Mouse (Mus musculus) kidney, adult 9 months (tissue): ENCODE results near the gene Hyal2.
"Not testable (repeated sequence)": the region's sequence is repeated elsewhere in the genome, so short reads cannot be mapped to it uniquely, and the experiment has no call there.

Experiments
- DNase-seq: peaks from one replicate; pipeline ENCODE4 v3.0.0; 2022

Hyal2 gene

DNA sequence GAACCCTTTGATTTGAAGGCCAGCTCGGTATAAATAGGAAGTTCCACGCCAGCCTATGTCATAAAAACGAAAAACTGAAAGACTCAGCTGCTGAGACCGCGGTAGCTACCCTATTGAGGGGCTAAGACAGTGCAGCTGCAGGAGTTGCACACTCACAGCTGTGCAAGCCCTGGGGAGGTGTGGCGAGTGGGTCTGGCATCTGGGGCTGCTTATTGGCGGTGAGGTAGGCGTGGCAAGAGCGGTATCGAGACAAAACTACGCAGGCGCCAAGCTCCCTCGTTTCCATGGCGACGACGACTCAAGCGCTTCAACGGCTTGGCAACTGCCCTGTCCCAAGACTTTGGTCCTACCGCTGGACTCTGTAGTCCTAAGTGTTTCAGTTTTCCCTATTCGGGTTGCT is 20.7 kb upstream of the Hyal2 start, which contains the start of gene Zmynd10:
Gene Zmynd10 (plus strand): TSS at position 273 of the 400 bp plus-strand sequence.
- peak; percentile 97 for DNase-seq

DNA sequence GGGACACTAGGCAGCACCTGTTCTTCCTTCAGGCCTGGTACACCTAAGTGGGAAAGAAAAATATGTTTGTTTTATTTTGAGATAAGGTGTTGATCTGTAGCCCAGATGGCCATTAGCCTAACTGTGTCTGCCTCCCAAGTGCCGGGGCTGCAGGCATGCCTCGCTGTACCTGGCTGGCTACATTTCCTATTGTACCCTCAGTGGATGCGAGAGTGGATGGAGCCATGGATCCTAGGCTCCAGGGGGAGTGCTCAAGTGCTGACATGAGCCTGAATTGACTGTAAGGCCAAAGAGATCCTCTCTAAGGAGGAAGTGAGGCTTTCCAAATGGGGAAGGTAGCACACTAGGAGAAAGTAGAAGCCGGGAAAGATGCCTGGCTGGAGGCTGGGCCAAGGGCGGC is 19.8 kb upstream of the Hyal2 start:
- no peak for DNase-seq

DNA sequence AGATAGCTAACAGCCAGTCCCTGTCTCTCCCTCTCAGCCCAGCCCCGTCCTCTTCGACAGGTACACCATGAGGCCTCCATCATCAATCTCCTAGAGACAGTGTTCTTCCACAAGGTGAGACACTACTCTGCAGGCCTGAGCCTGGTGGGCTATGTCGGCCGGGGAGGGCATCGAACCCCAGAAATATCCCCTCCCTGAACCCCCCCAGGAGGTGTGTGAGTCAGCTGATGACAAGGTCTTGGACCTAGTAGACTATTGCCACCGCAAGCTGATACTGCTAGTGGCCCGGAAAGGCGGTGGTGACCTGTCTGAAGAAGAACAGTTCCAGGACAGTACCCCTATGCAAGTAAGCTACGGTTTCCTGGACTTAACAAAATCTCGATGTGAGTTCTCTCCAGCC is 18.9 kb upstream of the Hyal2 start:
- no peak for DNase-seq

DNA sequence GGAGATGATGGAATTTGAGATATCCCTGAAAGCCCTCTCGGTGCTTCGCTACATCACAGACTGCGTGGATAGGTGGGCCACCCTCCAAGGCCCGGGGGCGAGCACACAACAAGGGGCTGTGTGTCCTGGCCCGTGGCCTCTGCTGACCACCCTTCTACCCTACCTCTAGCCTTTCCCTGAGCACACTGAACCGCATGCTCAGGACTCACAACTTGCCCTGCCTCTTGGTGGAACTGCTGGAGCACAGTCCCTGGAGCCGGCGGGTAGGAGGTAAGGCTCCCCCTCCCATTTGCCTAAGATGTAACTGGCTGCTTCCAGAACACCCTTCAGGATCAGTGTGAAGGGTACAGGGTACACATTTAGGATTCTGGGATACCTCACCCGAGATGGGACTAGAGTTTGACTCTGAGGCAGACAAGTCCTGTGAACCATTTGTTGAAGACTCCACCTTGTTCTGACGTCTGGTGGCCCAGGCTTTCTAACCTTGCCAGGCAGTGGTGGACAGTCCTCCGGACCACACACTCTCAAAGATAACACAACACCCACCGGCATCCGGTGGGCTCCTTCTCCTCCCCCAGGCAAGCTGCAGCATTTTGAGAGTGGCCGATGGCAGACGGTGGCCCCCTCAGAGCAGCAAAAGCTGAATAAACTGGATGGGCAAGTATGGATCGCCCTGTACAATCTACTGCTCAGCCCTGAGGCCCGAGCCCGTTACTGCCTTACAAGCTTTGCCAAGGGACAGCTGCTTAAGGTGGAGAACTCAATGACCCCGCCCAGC is 18.3 kb upstream of the Hyal2 start:
- DNase-seq, result no peak

DNA sequence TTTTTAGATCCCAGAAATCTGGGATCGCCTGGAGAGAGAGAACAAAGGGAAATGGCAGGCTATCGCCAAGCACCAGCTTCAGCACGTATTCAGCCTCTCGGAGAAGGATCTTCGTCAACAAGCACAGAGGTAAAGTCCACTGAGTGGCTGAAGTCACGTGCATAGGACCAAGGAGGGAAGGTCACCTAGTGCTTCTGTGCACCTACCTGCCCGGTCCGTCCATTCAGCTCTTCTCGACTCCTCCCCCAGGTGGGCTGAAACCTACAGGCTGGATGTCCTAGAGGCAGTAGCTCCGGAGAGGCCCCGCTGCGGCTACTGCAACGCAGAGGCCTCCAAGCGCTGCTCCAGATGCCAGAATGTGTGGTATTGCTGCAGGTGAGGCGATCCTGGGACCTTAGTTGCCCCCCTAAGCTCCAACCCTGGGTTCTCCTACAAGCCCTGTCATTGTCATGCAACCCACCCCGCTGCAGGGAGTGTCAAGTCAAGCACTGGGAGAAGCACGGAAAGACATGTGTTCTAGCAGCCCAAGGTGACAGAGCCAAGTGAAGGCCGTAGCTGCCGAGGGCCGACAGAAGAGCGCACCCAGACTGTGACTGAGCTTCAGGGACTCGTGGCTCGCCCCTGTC is 17.1 kb upstream of the Hyal2 start:
- peak; percentile 95 for DNase-seq

DNA sequence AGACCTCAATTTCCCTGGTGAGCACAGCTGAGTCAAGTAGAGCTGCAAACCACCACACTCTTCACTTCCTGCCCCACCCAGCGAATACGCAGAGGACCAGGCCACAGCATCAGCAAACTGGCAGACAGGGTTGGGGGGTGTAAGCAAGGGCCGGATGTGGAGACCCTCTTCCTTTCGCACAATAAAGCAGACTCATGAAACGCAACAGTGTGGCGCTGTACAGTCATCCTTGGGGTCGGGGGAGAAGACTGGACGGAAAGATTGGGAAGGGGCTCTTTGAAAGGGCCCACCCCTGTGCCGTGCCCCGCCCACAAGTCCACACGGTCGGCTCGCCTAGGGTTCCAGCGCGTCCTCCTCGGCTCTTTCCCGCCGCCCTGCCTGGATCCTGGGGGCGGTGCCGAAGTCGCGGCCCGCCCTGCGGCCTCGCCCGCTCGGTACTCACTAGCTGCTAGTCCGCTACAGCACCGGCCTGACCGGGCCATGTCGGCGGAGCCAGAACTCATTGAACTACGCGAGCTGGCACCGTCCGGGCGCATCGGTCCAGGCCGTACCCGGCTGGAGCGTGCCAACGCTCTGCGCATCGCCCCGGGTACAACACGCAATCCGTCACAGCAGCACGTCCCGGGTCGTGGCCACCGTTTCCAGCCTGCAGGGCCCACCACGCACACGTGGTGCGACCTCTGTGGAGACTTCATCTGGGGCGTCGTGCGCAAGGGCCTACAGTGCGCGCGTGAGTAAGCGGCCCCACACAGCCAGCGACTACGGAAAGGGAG is 16.4 kb upstream of the Hyal2 start, which contains the start of gene Rassf1:
Gene Rassf1 (plus strand): TSS at position 439 of the 773 bp plus-strand sequence.
- peak; percentile 85 for DNase-seq

DNA sequence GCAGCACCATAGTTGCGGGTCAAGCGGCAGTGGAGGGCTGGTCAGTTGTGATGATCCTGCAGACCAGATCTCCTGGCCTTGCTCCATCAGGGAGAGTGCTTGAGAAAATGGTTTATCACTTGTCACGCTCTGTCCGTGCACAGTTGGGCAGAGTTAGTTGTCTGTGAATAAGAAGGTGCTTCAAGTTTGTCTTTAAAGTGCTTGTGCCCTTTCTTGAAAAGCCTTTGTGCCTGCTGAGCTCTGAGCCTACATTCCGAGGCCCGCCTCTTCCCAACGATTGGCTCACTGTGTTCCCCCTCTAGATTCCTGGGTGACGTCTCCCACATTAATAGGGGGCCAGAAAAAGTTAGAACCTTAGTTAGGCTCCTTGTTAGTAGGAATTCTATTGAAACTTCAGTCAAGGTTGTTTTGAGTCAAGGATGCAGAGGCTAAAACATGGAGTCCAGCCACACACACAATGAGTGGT is 15.8 kb upstream of the Hyal2 start:
- DNase-seq, result no peak

DNA sequence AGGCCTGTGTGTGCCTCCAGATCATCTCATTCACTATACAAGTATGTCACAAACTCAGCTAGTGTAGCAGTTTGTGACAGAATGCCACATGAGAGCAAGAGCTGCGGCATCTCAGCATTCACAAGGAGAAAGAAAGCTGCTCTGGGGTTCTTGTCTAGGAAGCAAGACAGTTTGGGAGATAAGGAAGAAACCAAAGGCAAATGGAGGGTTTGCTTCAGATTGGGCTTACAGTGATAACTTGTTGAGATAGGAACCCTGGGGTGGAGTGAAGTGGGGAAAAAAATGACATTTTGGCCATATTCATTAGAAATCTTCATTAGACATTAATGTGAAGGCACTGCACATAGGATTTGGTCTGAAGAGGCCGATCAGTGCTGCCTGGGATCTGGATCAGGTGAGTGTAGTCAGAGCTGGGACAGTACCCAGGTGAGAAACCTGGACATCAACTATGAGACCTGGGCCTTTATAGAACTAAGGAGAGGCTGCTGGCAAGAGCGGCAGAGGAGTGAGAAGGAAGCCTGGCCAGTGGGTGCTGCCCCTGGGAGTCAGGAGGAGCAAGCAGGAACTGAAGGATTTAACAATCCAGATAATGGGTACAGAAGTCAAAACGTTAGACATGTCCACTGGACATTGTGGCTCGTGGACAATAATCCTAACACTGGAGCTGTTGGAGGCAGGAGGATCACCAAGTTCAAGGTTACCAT is 14.9 kb upstream of the Hyal2 start:
- DNase-seq, result no peak

DNA sequence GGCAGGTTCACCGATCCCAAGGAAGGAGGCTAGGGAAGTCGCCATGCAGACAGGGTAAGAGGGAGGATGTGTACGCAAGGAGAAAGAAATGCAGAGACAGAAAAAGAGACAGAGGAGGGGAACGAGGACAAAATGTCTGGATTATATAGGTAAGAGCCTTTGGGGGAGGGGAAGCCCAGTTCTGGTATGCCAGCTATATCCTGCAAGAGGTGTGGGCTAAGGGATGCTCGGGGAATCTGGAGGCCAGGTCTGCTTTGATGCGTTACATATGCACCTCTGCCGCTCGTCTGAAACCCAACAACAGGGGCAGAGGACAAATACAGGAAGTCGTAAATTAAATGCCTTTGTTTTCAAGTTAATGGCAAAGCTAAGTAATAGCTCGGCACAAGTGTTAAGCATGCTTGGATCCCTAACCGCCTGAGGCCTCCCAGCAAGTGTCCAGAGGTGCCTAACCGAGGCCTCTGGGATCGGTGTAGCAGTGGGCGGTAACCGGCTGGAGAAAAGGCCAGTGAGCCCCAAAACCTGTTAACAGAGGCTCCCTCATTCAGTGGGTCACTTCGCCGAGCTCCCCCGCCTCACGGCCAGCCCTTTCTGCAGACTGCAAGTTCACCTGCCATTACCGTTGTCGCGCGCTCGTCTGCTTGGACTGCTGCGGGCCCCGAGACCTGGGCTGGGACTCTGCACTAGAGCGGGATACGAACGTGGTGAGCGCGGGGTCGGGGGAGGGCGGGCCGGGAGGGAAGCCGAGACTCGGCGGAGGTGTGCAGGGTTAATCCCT is 14.0 kb upstream of the Hyal2 start:
- peak; percentile 72 for DNase-seq

DNA sequence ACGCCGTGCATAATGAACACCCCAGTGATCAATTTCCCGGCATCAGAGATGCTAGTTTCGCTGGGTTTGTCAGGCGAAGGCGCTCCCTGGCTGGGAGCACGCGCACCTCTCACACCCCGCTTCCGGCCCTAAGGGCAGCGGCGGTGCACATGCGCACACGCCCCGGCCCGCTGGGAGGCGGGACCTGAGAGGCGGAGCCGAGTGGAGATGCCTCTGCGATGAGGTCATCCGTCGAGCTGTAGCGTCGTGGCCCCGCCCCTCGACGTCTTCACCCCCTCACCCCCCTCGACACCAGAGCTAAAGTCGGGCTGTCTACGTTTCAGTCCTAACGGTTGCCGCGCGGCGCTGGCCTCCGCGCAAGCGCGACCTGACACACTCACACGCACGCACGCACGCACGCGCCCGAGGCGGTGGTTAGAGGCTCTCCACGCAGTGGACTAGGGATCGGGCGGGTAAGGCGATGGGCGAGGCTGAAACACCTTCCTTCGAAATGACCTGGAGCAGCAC is 13.4 kb upstream of the Hyal2 start:
- DNase-seq, result peak; percentile 96

DNA sequence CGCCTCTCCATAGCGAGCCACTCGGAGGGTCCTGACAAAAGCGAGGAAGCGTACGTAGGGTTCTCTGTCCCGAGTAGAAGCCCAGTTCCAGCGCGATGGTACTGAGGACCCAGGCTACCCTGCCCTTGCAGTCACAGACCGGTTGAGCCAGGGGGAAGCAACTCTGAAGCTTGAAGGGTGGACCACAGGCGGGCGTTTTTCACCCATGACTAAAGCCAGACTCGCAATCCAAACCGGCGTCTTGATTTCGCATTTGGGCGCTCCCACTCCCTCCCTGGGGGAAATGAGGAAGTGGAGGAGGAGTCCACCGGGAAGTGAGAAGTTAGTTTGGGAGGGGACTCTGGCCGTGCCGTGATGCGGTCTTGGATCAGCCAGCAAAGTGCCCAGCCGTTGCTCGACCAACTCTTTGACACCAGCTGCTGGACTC is 12.7 kb upstream of the Hyal2 start:
- DNase-seq, result peak; percentile 69

DNA sequence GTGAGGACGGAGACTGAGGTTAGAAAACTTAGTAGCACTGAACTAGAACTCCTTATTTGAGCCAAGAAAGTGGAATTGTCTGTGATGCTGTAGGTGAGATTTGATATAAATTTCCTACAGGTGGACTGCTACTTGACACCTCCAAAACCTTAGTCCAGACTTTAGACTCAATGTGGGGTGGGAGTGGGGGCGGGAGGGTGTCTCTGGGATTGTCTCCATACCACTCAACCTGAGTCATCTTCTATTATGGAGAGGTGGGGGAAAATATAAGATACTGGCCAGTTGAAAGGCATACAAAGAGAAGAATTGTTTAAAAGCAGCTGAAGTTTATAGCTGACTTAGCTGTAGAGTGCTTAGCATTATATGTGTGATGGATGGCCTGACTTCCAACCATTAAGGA is 12.0 kb upstream of the Hyal2 start:
- no peak for DNase-seq

DNA sequence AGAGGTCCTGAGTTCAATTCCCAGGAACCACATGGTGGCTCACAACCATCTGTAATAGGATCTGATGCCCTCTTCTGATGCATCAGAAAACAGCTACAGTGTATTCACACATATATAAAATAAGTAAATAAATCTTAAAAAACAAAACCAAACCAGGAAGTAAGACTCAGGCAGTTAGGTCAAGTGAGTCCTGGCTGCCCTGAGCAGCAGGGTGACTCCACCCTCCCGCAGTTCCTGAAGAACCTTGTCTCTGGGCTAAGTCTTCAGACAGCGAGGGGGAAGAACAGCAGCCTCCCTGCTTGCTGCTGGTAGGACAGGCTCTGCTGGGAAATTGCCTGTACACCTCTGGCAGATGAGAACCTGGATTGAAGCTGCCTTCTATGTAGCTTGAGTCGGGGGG is 11.4 kb upstream of the Hyal2 start:
- no peak for DNase-seq

DNA sequence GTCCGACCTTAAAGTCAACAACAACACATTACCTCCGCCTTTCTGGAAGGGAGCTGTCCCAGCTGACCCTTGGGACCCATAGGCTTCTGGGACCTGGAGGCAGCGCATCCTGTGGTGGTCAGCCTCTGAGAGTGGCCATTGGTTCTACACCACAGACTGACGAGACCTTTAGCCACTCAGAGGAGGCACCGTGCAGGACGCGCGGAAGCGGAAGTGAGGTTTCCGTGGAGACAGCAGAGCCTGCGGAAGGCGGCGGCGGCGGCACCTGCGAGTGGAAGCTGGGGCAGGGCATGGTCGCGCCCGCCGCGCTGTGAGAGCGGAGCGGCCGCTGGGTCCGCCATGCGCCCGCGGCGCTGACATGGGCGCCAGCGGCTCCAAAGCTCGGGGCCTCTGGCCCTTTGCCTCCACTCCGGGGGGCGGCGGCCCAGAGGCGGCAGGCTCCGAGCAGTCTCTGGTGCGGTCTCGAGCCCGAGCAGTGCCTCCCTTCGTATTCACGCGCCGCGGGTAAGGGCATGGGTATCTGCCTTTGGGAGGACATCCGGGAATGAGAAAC is 4.6 kb upstream of the Hyal2 start, which contains the start of gene Tusc2:
Gene Tusc2 (plus strand): TSS at position 227 of the 553 bp plus-strand sequence.
- peak; percentile 98 for DNase-seq

DNA sequence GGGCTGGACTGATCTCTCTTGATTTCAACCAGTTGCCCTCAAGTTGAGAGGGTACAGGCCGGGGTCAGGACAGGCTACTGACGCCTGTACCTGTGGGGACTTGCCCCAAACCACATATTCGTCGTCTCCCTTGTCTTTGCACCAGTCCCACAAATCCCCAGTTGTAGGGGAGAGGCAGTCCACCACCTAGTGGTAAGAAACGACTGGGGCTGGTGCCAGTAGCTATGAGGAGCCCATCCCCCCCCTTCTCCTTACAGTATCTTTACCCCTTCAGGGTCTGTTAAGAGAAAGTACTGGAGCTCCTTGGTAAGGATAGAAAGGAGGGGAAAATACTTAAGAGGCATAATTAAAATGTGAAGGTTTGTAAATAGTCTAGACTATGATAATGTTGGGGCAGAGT is 2.2 kb upstream of the Hyal2 start:
- not testable (repeated sequence) for DNase-seq

DNA sequence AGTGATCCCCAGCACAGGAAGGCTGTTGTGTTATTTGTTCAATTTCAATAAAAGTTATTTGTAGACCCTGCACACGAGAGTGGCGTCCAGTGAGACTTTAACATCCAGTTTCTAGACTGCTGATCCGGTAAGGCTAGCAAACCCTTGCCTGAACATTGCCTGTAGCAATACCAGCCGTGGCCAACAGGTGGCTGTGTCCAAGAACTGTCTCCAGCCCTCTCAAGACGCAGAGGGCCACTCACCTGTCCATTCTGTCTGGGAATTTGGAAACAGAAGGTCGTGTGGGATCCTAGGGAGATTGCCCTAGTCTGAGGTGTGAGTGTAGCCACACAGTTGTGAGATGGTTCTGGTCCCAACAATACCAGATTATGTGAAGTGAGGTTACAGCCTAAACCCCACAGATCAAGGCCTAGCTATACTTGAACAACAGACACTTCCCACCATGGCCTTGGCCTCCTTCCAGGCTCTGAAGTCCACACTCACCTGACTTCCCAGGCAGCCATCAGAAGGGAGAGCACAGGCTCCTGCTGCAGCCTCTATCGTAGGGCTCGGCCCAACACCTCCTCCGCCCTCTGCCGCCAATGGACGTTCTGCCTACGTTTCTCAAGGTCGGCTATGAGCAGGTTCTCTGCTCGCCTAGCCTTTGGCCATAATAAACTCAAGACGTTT is 1.6 kb upstream of the Hyal2 start:
- peak; percentile 95 for DNase-seq

DNA sequence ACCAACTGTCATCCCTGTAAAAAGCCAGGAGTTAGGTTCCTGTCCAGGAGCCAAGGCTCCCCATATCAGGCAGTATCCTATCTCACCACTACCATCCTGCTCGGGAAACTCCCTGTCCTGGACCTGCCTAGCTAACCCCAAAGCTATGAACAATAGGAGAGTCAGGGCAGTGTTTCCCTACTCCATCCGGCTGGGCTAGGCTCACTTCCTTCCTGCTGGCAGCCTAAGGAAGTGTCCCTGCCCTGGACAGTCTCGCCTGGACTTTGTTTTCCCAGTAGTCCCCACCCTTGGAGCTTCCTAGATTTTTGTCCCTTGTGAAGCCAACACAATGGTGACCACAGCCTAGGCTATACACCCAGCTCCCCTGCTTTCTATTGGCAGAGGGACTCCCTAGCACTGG is 890 bp upstream of the Hyal2 start:
- peak; percentile 78 for DNase-seq

DNA sequence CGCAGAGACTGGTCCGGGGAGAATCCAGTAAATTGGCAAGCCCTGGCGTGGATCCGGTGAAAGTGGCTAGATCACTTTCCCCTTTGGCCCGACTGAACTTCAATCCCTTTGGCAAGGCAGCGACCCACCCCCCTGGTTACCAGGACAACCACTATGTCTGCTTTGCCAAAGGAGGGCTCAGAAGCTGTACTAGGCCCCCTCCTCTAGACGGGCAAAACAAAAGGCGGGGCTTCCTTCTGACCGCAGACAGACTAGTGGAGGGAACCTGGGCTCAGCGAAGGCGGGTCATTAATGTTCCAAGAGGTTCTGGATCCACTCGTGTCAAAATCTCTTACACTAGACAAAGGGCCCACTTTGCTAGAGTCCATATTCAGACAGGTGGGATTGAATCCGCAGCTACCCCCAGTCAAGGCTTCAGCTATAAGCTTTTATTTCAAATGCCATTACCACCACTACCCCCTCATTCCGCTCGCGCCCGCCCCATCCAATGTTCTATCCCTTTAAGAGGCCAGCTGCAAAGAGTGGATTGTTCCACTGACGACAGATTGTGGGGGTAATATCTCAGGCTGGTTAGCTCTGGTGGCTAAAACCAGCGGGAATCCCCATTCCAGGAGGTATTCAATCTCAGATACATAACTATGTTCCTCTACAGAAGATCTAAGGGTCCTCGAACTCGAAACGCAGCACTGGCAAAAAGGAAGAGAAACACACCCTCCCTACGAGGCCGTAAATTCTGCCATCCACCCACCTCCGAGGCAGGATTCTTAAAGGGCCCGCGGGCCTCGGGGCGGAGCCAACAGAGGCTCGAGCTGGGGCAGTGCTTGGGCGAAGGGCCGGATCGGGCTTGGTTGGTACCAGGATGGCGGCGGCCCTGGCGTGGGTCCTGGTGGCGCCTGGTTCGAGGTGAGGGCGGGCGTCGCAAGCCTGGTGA is 851 bp downstream of the Hyal2 start:
- DNase-seq, result peak; percentile 94

DNA sequence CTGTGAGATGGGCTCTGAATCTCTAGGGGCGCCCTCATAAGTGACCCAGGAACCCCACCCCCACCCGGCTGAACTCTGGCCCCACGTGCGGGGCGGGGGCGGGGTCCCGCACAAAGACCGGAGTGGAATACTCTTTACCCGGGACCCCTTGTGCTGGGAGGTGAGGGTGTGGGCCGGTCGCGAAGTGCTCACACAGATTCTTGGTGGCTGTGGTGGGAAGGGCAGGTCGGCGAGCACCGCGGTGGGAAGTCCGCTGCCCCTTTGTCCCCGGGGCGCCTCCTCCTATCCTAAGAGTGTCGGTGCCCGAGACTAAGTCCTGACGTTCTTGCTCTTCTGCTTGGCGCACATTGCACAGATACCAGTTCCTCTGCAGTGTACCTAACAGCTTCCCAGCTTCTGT is 1.5 kb downstream of the Hyal2 start:
- no peak for DNase-seq

DNA sequence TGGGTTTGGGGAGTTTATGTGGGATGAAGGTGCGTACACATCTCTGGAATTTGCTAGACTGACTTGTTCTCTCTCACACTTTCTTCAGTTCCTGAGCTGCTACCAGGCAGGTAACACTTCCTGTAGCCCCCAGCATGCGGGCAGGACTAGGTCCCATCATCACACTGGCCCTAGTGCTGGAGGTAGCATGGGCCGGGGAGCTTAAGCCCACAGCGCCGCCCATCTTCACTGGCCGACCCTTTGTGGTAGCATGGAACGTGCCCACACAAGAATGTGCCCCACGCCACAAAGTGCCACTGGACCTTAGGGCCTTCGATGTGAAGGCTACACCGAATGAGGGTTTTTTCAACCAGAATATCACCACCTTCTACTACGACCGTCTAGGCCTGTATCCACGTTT is 2.3 kb downstream of the Hyal2 start:
- DNase-seq, result no peak
